Mouse (Mus musculus) heart, adult 2 months (tissue): Measurements from ENCODE around the gene Wdr38.

Experiments used
- CTCF ChIP-seq: fragments of 200-600 bp; IDR thresholded peaks from 2 replicates; pipeline ENCODE4 v1.8.1; 2022; ENCODE audit warnings: antibody characterized with exemption, mild to moderate bottlenecking, moderate library complexity
- EP300 ChIP-seq: fragments of 200-500 bp; IDR thresholded peaks from 2 replicates; pipeline ENCODE4 v1.6.1; 2011; ENCODE audit warnings: low read depth, low read length, control low read depth; ENCODE audit not compliant: insufficient read depth
- POLR2A ChIP-seq: fragments of 200-500 bp; IDR thresholded peaks from 2 replicates; pipeline ENCODE4 v1.6.1; 2011; ENCODE audit warnings: mild to moderate bottlenecking, low read depth, low read length, control low read depth; ENCODE audit not compliant: insufficient read depth

GRCm38 (mm10) chr2:39003106-39003505, 5.8 kb downstream of the Wdr38 start:
- TF ChIP-seq CTCF, result no peak
- TF ChIP-seq POLR2A, result no peak
- no peak for TF ChIP-seq EP300
